Mouse (Mus musculus) bone marrow, adult 2 months (tissue): ENCODE data around the gene Cnot1.

Experiments used
- CTCF ChIP-seq: fragments of 200-500 bp; IDR thresholded peaks from 2 replicates; pipeline ENCODE4 v1.5.1; 2011; ENCODE audit warnings: low read length, control low read depth; ENCODE audit not compliant: control insufficient read depth, insufficient read depth
- POLR2A ChIP-seq: fragments of 200-500 bp; IDR thresholded peaks from 2 replicates; pipeline ENCODE4 v1.6.1; 2011; ENCODE audit warnings: low read depth, mild to moderate bottlenecking, control low read depth, low read length, borderline replicate concordance; ENCODE audit not compliant: control insufficient read depth

DNA sequence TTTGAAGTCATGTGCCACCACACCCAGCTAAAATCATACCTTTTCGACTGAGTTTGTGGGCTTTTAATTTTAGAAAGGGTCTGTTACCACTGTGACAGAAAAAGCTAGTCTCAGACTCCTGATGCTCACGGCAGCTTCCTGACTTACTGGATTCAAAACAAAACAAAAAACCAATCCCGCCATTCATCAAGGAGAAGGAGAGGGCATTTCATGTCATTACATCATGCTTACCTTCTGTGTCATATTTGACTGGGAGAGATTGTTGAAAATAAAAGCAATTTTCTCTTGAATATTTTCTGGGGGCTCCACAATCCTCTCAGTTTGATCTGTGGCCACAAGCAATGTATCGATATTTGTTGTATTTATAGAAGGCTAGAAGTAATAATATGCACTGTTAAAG lies 59.2 kb downstream of the Cnot1 start:
- TF ChIP-seq CTCF: no peak
- TF ChIP-seq POLR2A: no peak
